Mouse (Mus musculus): Measurements from ENCODE around the gene Crip1.
A peak's percentile ranks its signal among the peaks of the same experiment; 100 is the strongest.

Crip1 gene

DNA sequence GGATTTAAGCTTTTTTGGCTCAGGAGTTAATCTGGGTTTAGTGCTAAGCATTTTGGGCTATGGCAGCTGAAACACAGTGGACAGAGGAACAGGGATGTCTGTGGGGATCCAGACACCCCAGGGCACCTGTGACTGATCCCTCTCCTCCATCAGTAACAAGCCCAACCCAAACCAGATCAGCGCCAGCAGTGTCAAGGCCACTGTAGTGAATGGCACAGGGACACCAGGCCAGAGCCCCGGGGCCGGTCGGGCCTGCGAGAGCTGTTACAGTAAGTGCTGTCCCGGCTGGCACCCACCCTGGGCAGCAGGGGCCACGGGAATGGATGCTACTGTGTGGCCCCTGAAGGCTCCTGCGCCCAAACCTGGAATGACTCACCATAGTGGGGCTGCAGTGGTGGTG is 15.4 kb upstream of the Crip1 start:
- DNase-seq (ENCODE audit: low spot score): no peak

DNA sequence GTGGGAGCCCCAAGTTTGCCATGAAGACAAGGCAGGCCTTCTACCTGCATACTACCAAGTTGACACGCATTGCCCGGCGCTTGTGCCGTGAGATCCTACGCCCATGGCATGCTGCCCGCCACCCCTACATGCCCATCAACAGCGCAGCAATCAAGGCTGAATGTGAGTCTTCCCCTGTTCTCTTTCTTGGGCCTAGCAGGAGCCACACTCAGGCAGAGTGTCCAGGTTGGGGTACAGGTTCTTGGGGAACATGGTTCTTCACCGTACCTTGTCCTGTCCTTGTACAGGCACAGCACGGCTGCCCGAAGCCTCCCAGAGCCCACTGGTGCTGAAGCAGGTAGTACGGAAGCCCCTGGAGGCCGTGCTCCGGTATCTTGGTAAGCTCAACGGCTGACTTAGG is 14.5 kb upstream of the Crip1 start:
- DNase-seq (ENCODE audit: low spot score): no peak

DNA sequence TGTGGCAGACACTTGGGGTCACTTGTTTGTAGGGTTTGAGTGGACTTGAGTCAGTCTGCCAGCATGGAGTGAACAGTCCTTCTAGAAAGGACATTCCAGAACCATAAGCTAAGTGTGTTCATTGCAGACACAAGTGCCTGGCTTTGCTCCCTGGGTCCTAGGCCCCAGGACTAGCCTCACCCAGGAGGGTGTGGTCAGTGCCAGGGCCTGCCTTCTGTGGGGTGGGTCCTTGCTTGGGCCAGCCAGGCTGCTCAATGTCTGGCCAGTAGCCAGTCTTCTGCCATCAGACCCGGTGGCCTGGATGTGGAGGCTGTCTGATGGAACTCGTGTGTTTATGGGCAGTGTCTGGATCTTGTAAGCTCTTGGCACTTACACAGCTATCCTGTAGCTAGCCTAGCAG is 13.5 kb upstream of the Crip1 start:
- no peak for DNase-seq (ENCODE audit: low spot score)

DNA sequence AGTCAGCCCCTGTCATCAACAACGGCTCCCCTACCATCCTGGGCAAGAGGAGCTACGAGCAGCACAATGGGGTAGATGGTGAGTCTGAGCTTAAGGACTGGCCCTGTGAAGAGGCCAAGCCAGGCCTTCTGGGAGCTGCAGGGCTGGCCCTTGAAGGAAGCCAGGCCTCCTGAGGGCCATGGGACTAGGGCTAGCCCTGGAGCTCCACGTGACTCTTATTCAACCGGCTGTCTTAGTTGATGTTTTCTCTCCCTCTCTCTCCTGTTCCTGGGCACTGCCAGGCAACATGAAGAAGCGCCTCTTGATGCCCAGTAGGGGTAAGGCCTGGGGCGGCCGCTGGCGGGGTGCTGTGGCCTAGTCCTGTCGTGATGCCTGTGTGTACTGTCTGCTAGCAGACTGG is 12.9 kb upstream of the Crip1 start:
- DNase-seq (ENCODE audit: low spot score): no peak

DNA sequence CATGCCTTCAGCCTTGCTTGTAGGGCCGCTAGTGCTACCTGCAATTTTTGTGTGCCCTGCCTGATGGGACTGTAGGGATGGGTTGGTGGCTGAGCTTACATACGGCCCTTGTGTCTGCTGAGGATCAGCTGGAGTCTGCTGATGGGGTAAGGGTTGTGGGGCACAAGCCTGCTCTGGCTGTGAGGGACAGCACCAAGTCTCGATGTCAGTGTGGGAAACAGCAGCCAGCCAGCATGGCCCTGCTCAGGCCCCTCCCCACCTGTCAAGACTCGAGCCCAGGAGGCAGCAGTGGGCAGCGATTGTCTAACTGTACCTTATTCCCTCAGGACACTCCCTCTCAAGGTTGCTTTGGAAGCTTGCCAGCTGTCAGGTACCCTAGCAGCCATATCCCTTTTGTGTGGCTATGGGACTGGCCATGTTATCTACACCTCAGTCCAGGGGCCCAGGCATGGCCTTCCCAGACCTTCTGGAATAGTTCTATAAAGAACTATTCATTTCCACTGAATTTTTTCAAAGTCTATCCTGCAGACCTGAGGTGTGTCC is 12.2 kb upstream of the Crip1 start:
- no peak for DNase-seq (ENCODE audit: low spot score)

DNA sequence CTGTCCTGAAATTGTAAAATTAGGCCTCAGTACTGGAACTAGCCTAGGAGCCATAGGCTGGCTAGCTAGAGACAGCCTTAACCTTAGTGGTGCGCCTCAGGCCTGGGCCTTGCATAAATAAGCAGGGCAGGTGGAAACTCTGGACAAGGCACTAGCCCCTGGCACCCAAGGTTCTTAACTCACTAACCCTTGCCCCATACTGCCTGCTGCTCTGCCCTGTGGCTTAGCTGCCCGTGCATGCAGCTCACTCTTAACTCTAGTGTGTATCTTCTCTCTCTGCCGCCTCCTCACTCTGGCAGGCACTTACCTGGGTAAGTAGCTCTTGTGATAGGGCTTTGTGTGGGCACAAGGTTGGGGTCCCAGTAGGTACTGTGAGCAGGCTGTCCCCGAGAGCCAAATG is 11.6 kb upstream of the Crip1 start:
- DNase-seq (ENCODE audit: low spot score): no peak

DNA sequence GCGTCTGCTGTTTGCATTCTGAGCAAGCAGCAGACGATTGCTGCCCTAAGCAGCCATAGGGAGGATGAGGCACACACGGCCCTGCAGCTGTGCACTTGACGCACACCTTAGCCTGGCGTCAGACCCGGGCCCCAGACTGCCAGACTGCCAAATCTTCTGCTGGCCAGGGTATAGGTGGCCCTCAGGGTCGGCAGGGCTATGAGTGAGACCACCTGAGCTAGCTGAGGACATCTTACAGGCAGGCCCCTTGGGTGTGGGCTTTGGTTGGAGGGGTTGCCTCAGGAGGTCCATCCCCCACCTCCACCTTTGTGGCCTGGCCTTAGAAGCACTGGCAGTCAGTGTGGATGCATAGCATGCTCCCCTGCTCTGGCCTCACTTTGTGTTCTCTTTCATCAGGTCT is 10.7 kb upstream of the Crip1 start:
- no peak for DNase-seq (ENCODE audit: low spot score)

DNA sequence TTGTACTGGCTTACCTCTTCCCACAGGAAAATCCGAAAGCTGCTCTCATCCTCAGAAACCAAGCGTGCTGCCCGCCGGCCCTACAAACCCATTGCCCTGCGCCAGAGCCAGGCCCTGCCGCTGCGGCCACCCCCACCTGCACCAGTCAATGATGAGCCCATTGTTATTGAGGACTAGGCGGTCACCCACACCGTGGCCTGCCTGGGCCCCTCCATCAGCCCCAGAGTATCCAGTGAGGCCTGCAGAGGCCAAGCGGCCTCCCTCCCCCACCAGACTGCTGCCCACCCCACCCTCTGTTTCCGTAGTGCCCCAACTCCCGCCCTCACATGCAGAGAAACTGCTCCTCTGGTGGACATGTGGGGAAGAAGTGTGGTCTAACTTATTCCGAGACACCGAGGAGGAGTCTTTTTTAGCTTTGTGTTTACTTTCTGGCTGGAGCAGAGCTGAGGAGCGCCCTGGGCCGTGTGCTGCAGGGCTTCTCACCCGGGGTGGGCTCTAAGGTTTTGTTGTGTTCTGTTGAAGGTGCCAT is 9.6 kb upstream of the Crip1 start:
- DNase-seq (ENCODE audit: low spot score): no peak

DNA sequence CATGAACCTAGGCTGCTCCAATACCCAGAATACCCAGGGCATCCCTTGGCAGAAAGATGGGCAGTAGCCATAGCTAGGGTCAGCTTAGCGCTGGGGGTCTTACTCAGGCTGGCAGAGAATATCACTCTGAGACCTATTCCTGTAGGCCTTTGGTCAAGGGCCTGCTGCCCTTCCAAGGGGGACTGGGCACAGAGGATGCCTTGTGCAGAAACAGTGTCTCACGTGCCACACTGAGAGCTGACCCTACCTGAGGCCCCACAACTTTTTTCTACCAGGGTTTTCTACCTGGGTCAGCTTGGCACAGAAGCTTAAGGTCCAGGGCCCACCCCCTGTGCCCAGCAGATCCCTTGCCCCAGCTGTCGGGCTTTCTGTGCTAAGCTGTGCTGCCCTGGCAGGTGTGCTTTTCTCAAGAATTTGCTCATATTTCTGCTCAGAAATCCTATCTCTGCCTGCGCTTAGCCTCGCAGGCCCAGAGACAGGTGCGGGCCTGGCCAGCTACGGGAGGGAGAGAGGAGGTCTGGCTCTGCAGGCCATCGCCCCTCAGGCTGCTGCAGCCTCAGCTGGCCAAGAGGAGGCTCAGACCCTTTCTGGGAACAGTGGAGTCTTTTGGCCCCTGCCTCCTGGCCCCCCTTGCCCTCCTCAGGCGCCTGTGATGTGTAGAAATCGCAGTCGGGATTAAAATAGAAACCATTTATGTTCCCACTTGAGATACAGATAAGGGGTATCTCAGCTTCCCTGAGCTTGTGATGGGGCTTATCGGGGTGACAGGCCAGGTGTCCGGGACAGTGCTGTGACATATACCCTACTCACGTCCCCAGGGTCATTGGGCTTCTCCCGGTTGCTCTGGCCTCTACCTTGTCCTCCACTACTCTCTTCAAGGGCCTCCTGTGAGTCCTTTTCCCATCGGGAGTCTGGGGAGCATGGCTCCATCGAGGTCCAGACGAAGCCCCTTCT is 8.6 kb upstream of the Crip1 start:
- DNase-seq (ENCODE audit: low spot score): no peak

DNA sequence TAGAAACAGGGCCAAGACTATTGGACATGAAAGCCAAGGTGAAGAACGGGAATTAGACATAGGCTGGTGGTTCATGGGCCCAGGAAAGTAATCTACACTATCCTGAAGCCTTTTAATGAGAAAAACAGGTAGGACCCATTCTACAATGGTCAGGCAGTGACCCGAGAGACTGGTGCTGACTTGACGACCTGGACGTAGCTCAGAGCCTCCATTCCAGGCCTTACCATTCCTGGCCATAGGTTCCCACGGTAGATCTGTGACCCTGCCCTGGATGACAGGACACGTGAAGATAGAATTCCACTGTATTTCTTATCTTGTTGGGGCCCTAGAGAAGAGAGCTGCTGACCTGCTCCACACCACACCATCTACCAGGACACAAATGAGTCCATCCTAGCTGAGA is 7.8 kb upstream of the Crip1 start:
- no peak for DNase-seq (ENCODE audit: low spot score)

DNA sequence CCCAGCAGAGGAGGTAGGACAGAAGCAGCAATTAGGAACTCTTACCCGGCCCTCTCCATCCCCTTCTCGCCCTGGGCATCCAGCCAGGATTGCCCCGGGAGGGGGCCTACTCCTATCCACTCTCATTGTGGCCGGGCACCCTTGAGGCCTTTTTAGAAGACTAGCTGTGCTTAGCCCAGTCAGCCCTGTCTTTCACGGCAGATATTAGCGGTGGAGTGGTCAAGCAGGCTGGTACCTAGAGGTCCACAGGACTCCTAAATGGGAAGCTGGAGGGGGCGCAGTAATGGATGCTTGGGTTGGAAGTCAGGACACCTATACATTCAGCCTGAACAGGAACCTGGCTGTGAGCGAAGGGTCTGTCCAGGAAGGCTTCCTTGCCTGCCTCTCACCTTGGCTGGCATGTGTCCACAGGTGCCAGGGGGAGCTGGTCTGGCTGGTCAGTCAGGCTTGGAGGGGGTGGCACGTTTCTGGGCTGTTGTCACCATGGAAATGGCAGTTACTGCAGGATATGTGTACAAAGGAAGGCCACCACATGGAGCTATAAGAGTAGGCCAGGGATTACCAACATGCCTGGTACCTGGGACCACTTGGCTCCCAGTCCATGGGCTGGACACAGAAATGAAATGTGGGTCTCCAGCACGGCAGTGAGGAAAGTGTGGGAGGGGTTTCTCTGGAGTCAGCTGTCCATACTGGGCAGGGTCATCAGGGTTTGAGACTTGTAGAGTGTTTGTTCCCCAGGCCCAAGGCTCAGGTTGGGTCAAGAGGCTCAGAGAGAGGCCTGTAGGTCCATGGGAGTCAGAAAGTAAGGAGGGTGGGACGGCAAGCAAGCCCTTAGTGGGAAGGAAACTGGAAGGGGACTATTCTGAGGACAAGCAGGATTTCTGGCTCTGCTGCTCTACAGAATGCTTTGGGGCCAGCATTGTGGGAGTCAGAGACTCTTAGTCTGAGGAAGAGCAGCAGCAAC is 6.9 kb upstream of the Crip1 start:
- DNase-seq (ENCODE audit: low spot score): no peak

DNA sequence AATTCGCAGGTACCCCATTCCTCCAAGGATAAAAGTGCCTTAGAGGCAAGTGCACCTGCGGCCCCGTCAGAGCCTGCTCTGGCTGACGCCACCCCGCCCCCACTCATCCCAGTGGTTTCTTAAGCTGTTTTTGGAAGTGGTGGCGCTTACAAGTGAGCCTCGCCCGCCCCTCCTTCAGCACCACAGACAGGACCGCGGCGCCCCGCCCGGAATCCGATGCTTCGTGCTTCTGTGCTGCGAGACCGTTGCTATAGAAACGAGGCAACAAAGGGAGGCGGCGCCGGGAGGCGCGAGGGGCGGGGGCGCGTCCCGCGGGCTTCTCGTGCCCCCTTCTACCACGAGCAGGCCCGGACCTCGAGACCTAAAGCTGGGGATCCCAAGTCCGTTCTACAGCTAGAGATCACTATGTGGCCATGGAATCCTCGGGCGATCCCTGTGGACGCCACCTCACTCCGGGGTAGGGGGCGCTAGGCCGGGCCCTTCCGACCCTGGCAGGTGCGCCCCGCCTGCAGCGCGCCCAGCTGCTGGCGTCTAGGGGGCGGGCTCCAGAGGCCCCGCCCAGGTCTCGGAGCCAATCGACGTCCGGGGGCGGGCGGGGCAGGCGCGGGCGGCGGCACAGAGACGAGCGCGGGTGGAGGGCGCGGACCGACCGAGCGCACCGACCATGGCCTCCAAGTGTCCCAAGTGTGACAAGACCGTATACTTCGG is 6.1 kb upstream of the Crip1 start, which contains the start of gene Crip2:
Gene Crip2, plus strand, starts transcription at position 329 of the 708 bp plus-strand sequence.
- DNase-seq (ENCODE audit: low spot score): peak; percentile 65

DNA sequence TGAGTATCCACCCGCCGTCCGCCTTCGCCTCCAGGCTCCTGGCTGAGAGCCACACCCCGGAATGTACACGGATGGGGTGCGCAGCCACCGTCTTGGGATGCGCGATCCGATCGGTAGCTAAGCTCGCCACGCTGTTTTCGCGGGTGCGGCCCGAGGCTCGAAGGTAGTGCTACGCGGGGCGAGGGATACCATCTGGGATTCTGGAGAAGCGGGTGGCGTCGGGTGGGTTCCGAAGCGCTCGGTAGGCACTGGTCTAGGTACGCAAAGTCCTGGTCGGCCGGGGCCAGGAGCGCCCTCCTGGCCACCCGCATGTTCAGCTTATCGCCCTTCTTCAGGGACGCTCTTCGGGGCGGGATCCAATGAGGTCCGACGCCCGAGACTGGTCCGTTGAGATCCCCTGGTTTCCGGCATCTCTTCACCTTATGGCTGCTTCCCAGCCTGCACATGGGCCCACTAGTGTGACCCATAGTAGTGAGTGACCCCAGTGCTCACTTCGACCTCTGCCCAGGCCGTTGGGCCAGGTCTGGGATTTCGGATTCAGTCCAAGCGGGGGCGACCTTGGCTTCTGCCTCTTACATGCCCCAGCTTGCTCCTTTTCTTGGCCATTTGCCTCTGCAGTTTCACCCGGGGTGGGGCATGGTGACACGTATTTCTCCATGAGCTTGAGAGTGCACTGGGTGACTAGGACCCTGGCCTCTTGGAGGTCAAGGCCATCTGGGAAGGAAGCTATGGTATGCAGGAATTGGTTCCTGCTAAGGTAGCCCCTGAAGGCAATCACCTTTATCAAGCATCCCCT is 5.3 kb upstream of the Crip1 start:
- no peak for DNase-seq (ENCODE audit: low spot score)

DNA sequence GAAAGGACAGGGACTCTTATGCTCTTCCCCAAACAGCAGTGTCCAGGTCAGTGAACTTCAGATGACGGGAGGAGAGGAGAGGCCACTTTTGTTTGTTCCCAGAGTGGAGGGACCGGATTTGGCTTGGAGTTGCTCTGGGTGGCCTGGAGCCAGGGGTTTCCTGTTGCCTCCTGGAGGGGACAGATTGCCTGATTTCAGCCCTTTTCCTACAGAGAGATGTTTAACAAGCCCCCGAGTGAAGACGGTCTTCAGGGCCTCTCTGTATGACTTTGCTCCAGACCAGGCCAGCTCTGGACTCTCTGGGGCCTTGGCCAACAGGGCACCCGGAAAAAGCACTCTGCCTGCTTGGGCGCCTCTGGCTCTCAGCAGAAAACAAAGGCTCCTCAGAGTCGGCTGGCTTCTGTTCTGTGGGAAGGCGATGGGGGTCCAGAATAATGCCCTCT is 4.6 kb upstream of the Crip1 start:
- DNase-seq (ENCODE audit: low spot score): no peak

DNA sequence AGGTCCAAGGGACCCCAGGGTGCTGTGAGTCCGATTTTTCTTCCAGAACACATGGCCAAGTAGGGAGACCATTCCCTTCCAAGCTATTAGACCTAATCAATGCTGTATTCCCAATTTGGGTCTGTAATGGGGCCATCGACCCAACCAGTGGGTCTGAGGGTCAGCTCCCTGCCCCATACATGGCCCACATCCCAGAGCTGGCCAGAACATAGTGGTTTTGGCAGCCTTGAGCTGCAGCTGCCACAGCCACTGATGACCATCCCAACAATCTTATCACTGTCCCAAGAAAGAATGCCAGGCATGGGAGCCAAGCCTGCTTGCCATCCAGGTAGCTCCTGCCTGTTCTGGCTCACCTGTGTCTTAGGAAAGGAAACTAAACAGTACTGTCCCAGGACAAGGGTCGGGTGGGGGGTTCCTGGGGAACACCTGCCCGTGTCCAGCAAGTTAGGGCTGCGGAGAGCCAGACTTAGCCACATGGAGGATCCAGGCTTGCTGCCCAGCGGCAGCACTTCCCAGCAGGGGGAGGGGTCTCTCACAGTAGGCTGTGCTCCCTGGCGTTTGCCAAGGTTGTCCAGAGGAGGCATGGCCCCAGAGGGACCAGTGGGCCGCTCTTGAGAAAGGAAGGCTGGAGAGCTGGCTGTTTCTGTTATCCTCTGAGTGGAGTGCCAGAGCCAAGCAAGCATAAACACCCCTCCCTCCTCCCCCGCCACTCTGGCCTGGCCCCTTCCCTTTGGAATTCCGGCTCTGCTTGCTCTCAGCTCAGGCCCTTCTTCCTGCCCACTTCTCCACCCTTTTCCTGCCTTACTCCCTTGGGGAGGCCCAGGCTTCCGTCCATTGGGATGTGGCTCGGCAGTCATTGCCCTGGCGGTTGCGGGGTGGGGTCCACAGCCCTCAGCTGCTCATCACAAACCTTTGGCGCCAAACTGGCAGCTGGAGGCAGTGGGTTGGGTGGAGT is 3.8 kb upstream of the Crip1 start:
- DNase-seq (ENCODE audit: low spot score): no peak

DNA sequence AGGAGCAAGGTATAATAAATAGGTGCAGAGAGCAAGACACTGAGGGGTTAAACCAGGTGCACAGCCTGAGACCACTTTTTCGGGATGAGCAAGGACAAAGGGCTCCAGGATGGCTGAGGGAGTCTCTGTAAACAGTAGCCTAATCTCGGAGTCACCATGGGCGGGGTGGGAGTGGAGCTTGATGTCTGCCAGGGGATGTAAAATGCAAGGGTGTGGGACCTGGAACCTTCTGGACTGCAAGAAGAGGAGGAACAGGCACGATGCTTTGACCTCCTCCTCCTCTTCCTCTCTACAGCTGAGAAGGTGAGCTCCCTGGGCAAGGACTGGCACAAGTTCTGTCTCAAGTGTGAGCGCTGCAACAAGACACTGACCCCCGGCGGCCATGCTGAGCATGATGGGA is 3.0 kb upstream of the Crip1 start:
- no peak for DNase-seq (ENCODE audit: low spot score)

DNA sequence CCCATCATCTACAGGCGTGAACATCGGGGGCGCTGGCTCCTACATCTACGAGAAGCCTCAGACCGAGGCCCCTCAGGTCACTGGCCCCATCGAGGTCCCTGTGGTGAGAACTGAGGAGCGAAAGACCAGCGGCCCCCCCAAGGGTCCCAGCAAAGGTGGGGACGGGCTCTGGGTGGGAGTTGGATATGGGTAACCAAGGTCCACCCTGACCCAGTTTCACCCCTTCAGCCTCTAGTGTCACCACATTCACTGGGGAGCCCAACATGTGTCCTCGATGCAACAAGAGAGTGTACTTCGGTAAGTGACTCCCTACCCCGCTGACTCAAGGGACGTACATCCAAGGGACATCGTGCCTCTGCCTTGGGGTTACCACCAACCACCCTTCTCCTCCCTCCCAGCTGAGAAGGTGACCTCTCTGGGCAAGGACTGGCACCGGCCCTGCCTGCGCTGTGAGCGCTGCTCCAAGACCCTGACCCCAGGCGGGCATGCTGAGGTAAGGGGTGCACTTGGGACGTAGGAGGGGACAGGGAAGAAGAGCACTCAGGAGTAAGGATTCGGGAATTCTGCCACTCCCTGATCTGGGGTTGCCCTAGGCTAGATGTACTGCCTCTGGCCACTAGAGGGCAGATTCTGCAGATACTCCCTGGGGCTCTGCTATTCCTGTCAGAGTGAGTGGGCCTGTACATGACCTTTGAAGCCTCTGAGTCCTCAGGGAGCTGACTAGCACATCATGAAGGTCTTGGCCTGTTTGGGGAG is 1.9 kb upstream of the Crip1 start:
- DNase-seq (ENCODE audit: low spot score): no peak

DNA sequence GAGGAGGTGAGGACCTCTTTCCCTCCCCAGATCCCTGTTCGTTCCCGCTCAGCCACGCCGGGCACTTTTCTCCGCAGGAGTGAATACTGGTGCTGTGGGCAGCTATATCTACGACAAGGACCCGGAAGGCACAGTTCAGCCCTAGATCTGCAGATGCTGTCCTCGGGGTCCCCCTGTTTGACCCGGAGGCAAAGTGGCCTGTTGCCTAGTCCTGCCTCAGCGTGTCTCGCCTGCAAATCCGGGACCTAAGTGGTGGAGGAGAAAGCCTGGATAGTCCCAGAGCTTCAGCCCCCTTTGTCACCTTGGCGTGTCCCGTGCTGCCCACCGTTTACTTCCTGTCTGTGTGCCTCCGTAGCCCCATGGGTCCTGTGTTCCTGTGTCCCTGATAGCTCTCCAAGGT is 1.2 kb upstream of the Crip1 start:
- no peak for DNase-seq (ENCODE audit: low spot score)

DNA sequence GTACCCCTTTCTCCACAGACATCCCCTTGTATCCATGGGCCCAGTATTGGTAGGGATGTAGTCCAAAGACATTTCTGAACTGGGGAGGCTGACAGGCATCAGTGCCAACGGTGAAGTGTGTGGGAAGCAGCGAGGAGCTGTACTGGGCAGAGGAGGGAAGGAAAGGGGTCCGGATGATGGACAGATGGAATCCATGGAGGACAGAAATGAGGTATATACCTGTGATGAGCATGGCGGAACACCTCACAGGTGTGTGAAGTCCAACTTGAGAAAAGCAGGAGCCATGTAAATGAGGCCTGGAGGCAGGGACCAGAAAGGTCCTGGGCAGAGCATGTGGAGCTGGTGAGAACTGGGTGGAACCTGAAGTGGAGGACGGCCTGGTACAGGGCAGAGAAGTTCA is 525 bp upstream of the Crip1 start:
- no peak for DNase-seq (ENCODE audit: low spot score)

All from urinary bladder, postnatal 10 days (tissue).